8 mouse cellular contexts compared by ENCODE assay signal in the genomic region with DNA sequence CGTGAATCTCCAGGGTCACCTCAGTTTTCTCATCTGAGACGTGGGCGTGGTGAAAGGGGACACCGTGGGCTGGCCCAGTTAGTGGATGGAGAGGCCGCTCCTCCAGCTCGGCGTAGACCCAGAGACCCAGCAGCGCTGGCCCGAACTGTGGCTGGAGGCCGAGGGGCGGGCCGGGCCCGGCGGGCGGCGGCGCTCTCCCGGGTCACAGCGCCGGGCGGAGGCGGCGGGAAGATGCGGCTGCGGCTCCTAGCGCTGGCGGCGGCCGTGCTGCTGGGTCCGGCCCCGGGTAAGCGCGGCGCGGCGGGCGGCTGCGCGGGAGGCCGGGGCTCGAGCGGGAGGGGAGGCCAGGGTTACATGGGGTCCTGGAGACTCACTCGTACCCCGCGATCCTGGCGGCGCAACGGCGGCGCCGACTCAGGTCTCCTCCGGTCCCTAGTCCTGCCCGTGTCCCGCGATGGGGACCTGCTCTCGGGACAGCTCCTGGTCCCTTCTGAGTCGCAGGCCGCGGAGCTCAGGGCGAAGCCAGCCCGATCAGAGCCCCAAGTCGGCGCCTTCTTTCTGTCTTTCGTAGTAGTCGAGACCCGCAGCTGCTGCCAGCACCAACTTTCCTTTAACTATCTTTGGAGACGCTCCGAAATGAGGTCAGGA. TPM values are rescaled to one million over a fixed set of nuclear protein-coding genes. Genes with fewer than 3 reads are reported as not detected.
DNase-seq lines count a peak whose midpoint lies in the region; ATAC-seq lines count a peak whose summit lies in the region.

Vstm4 (plus strand) TSS at position 76 of the 648 bp plus-strand sequence.

- DNase-seq in left cerebral cortex, adult 18-20 months (ENCODE audit: low spot score in 2 of 2) = peak; percentile 25 to 47
- no peak for DNase-seq in left cerebral cortex, adult 11 months (ENCODE audit: low spot score)
- peak; percentile 80 for DNase-seq in kidney, postnatal 14 days
- DNase-seq in ovary, postnatal 10 days (ENCODE audit: low spot score) = peak; percentile 46

- H3K9me3 ChIP-seq in forebrain, embryonic 13.5 days (replicated peaks) = no peaks in the 10 kb centered on the region
- no peaks in the 10 kb centered on the region for H3K9me3 ChIP-seq in heart, embryonic 16.5 days (replicated peaks; ENCODE audit: control insufficient read depth, low read length)
- no peaks in the 10 kb centered on the region for H3K9me3 ChIP-seq in liver, embryonic 16.5 days (replicated peaks; ENCODE audit: control insufficient read depth, low read length)

- H3K4me3 ChIP-seq in forebrain, embryonic 13.5 days = peak within 1 kb of the TSS; percentile 52
- H3K4me3 ChIP-seq in heart, embryonic 16.5 days (ENCODE audit: low read length) = peak within 1 kb of the TSS; percentile 58
- H3K4me3 ChIP-seq in liver, embryonic 16.5 days (ENCODE audit: low read depth, low read length) = peak within 1 kb of the TSS; percentile 50

- H3K27me3 ChIP-seq in forebrain, embryonic 13.5 days = peaks cover 17% of the 10 kb centered on the region
- H3K27me3 ChIP-seq in heart, embryonic 16.5 days (ENCODE audit: control insufficient read depth, insufficient read depth, low read length) = no peaks in the 10 kb centered on the region
- H3K27me3 ChIP-seq in liver, embryonic 16.5 days (ENCODE audit: control insufficient read depth, insufficient read depth, low read depth, low read length) = peaks cover 12% of the 10 kb centered on the region

- peak; percentile 81 for ATAC-seq in forebrain, embryonic 13.5 days
- peak; percentile 54 for ATAC-seq in heart, embryonic 16.5 days (replicated peaks; ENCODE audit: extremely low read depth, insufficient read depth, low FRiP score)
- peak; percentile 70 for ATAC-seq in liver, embryonic 16.5 days (ENCODE audit: low read depth)
- no peak for ATAC-seq in monocyte, adult 5-6 weeks (replicated peaks; ENCODE audit: insufficient number of reproducible peaks, low FRiP score, low TSS enrichment, poor library complexity, severe bottlenecking)

- H3K4me2 ChIP-seq in forebrain, embryonic 13.5 days = peak within 1 kb of the TSS; percentile 88
- H3K4me2 ChIP-seq in heart, embryonic 16.5 days (ENCODE audit: low read depth, low read length) = peak within 1 kb of the TSS; percentile 69
- peak within 1 kb of the TSS; percentile 50 for H3K4me2 ChIP-seq in liver, embryonic 16.5 days (ENCODE audit: low read depth, low read length)

- no peak within 1 kb of the TSS for H3K27ac ChIP-seq in forebrain, embryonic 13.5 days
- H3K27ac ChIP-seq in heart, embryonic 16.5 days (ENCODE audit: low read length) = peak within 1 kb of the TSS; percentile 61
- no peak within 1 kb of the TSS for H3K27ac ChIP-seq in liver, embryonic 16.5 days (ENCODE audit: low read length)

- 1% methylated on average over 43 of the region's 68 CpGs for whole genome bisulfite sequencing in forebrain, embryonic 13.5 days
- WGBS in heart, embryonic 16.5 days = 1% methylated on average over 50 of the region's 68 CpGs
- 2% methylated on average over 66 of the region's 68 CpGs for WGBS in liver, embryonic 16.5 days (ENCODE audit: insufficient replicate concordance)

- H3K9ac ChIP-seq in forebrain, embryonic 13.5 days = peak within 1 kb of the TSS; percentile 77
- H3K9ac ChIP-seq in heart, embryonic 16.5 days (ENCODE audit: low read length) = peak within 1 kb of the TSS; percentile 83
- H3K9ac ChIP-seq in liver, embryonic 16.5 days (ENCODE audit: low read depth, low read length) = peak within 1 kb of the TSS; percentile 51; the same call in 1 of the 2 replicates

- H3K36me3 ChIP-seq in forebrain, embryonic 13.5 days (ENCODE audit: poor library complexity, severe bottlenecking) = no peaks in the 10 kb centered on the region
- H3K36me3 ChIP-seq in heart, embryonic 16.5 days (ENCODE audit: control insufficient read depth, insufficient read depth) = no peaks in the 10 kb centered on the region
- no peaks in the 10 kb centered on the region for H3K36me3 ChIP-seq in liver, embryonic 16.5 days (ENCODE audit: control insufficient read depth, insufficient read depth)

- 0 out of 2 replicates have a peak, but pooled peaks cover 5% of the 10 kb centered on the region for H3K4me1 ChIP-seq in forebrain, embryonic 13.5 days
- peaks cover 30% of the 10 kb centered on the region for H3K4me1 ChIP-seq in heart, embryonic 16.5 days (ENCODE audit: control insufficient read depth, insufficient read depth, low read length)
- H3K4me1 ChIP-seq in liver, embryonic 16.5 days (ENCODE audit: control insufficient read depth, low read depth, low read length) = no peaks in the 10 kb centered on the region

RNA-seq across cellular contexts. Expression of gene Vstm4, which starts in this region (rescaled TPM):
- total RNA-seq in left cerebral cortex, adult 18-20 months (2021) = 1 to 10 TPM; 3.9 to 4.5 TPM
- 3.7 and 4.2 TPM in 2 replicates for polyA plus RNA-seq in forebrain, embryonic 13.5 days (2015; fragmentation: Nextera tagmentation; extraction: Ambion mirVana)
- polyA plus RNA-seq in heart, embryonic 16.5 days (2015; fragmentation: Nextera tagmentation; extraction: Ambion mirVana) = 24.1 and 24.2 TPM in 2 replicates
- 4.9 and 6.4 TPM in 2 replicates for polyA plus RNA-seq in liver, embryonic 16.5 days (2015; fragmentation: Nextera tagmentation; extraction: Ambion mirVana)
- total RNA-seq in monocyte, adult 5-6 weeks (2017) = not detected in 3 replicates
